17 mouse cellular contexts compared by ENCODE assay signal in the genomic region with DNA sequence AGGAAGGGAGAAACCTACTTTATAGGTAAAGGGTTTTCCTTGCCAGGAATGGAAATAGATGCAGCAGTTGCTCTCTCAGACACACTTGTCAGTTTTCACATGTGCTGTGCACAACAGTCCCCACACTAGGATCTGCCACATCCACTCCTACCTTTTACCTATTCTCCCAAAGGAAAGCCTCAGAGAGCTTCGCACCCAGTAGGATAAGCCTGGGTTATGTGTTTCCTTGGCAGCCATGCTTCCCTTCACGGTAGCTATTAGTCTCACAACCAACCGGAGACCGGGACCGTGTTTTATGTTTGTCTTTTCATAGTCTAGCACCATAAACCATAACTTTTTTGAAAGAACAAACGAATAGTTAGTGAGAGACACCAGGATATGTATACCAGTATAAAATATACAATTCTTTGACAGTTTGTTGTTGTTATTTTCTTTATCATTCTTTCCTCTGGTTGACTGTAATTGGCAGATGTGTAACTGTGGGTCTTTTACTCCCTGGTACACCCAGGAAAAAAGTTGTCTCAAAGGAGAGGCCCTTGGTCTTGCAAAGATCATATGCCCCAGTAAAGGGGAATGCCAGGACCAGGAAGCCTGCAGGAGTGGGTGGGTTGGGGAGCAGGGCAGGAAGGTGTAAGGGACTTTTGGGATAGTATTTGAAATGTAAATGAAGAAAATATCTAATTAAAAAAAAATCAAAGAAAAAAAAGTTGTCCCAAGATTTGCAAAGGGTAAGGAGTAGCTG. TPM values are rescaled to one million over a fixed set of nuclear protein-coding genes. Genes with fewer than 3 reads are reported as not detected.
DNase-seq lines count a peak whose midpoint lies in the region; ATAC-seq and TF ChIP-seq lines count a peak whose summit lies in the region.
"Had no signal": no experiment of that assay in that cellular context is flagged by ENCODE, and none has a peak within 500 bp of the region (broad histone marks: within the 10 kb centered on the region; RNA-seq: fewer than 3 reads in every experiment).

No protein-coding gene starts in this region.

- intact Hi-C loops in heart, adult 2 months (cut with DNase I) = loop anchor here (1.0 kb wide), 1 partner anchor 447 kb away; no protein-coding TSS in a partner anchor

- no peaks in the 10 kb centered on the region for H3K4me1 ChIP-seq in forebrain, embryonic 12.5 days
- no peaks in the 10 kb centered on the region for H3K4me1 ChIP-seq in forebrain, postnatal 0 days (ENCODE audit: insufficient read depth)
- no peaks in the 10 kb centered on the region for H3K4me1 ChIP-seq in embryonic facial prominence, embryonic 11.5 days (ENCODE audit: control insufficient read depth, insufficient read depth, low read length)
- no peaks in the 10 kb centered on the region for H3K4me1 ChIP-seq in hindbrain, embryonic 13.5 days (replicated peaks)
- H3K4me1 ChIP-seq in midbrain, embryonic 14.5 days (ENCODE audit: control insufficient read depth, insufficient read depth, low read length) = no peaks in the 10 kb centered on the region
- no peaks in the 10 kb centered on the region for H3K4me1 ChIP-seq in heart, adult 2 months (ENCODE audit: control insufficient read depth, insufficient read depth, low read length)
- H3K4me1 ChIP-seq: heart, embryonic 10.5 days had no signal

- TF ChIP-seq CTCF in forebrain, postnatal 0 days (IDR thresholded peaks at IDR 0.05; ENCODE audit: low read depth) = no peak
- no peak for TF ChIP-seq CTCF in heart, adult 2 months (IDR thresholded peaks at IDR 0.05)

- TF ChIP-seq POLR2A in heart, adult 2 months (IDR thresholded peaks at IDR 0.05; ENCODE audit: insufficient read depth, low read depth, low read length) = no peak

- peak; percentile 41 for ATAC-seq in forebrain, embryonic 12.5 days (ENCODE audit: low FRiP score)
- no peak for ATAC-seq in forebrain, postnatal 0 days
- 0 out of 2 replicates have a peak, but pooled peaks have one; percentile 48 for ATAC-seq in embryonic facial prominence, embryonic 11.5 days (replicated peaks; ENCODE audit: insufficient number of reproducible peaks, low FRiP score, low TSS enrichment, low read depth)
- ATAC-seq in hindbrain, embryonic 13.5 days (ENCODE audit: low FRiP score) = peak; percentile 28; the same call in 1 of the 2 replicates
- peak; percentile 17; the same call in 1 of the 2 replicates for ATAC-seq in midbrain, embryonic 14.5 days (ENCODE audit: low FRiP score, low TSS enrichment)
- ATAC-seq in activated CD4-positive, CD25-positive, alpha-beta regulatory T cell, adult 4 months = no peak
- ATAC-seq: lung, postnatal 0 days had no signal

- no peaks in the 10 kb centered on the region for H3K9me3 ChIP-seq in forebrain, embryonic 12.5 days
- H3K9me3 ChIP-seq in forebrain, postnatal 0 days (ENCODE audit: low read length) = no peaks in the 10 kb centered on the region
- no peaks in the 10 kb centered on the region for H3K9me3 ChIP-seq in embryonic facial prominence, embryonic 11.5 days (replicated peaks; ENCODE audit: control insufficient read depth, low read length)
- no peaks in the 10 kb centered on the region for H3K9me3 ChIP-seq in hindbrain, embryonic 13.5 days
- H3K9me3 ChIP-seq in midbrain, embryonic 14.5 days (ENCODE audit: control insufficient read depth, low read length) = no peaks in the 10 kb centered on the region
- H3K9me3 ChIP-seq: G1E; heart, embryonic 10.5 days had no signal

- H3K9ac ChIP-seq in forebrain, embryonic 12.5 days = no peak overlapping the region
- H3K9ac ChIP-seq in forebrain, postnatal 0 days = no peak overlapping the region
- no peak overlapping the region for H3K9ac ChIP-seq in embryonic facial prominence, embryonic 11.5 days (replicated peaks; ENCODE audit: low read length)
- no peak overlapping the region for H3K9ac ChIP-seq in hindbrain, embryonic 13.5 days
- H3K9ac ChIP-seq in midbrain, embryonic 14.5 days (replicated peaks; ENCODE audit: low read length) = no peak overlapping the region
- no peak overlapping the region for H3K9ac ChIP-seq in heart, adult 2 months (ENCODE audit: low read depth, low read length)

- no peaks in the 10 kb centered on the region for H3K79me2 ChIP-seq in heart, adult 2 months (replicated peaks; ENCODE audit: control insufficient read depth, insufficient read depth, low read length)

- no peak overlapping the region for H3K4me2 ChIP-seq in forebrain, embryonic 12.5 days
- no peak overlapping the region for H3K4me2 ChIP-seq in forebrain, postnatal 0 days (ENCODE audit: low read depth)
- no peak overlapping the region for H3K4me2 ChIP-seq in embryonic facial prominence, embryonic 11.5 days (ENCODE audit: low read depth, low read length)
- no peak overlapping the region for H3K4me2 ChIP-seq in hindbrain, embryonic 13.5 days
- H3K4me2 ChIP-seq in midbrain, embryonic 14.5 days (ENCODE audit: low read length) = no peak overlapping the region

- no peak for TF ChIP-seq EP300 in heart, adult 2 months (IDR thresholded peaks at IDR 0.05; ENCODE audit: insufficient read depth, low read depth, low read length)

- no peak overlapping the region for H3K4me3 ChIP-seq in forebrain, embryonic 12.5 days (replicated peaks)
- no peak overlapping the region for H3K4me3 ChIP-seq in forebrain, postnatal 0 days (ENCODE audit: low read depth, low read length)
- no peak overlapping the region for H3K4me3 ChIP-seq in embryonic facial prominence, embryonic 11.5 days (ENCODE audit: low read depth, low read length)
- no peak overlapping the region for H3K4me3 ChIP-seq in hindbrain, embryonic 13.5 days
- H3K4me3 ChIP-seq in midbrain, embryonic 14.5 days (replicated peaks; ENCODE audit: low read depth, low read length) = no peak overlapping the region
- H3K4me3 ChIP-seq in heart, adult 2 months = no peak overlapping the region
- H3K4me3 ChIP-seq: heart, embryonic 10.5 days; layer of hippocampus, adult 2 months had no signal

- no peak for DNase-seq in forebrain, postnatal 0 days
- no peak for DNase-seq in embryonic facial prominence, embryonic 11.5 days (ENCODE audit: low spot score)
- no peak for DNase-seq in midbrain, embryonic 14.5 days
- no peak for DNase-seq in heart, adult 2 months
- DNase-seq in adrenal gland, postnatal 10 days = no peak
- DNase-seq: cerebellum, adult 11-12 months; gastrocnemius, postnatal 14 days; layer of hippocampus, postnatal 36 days; liver; right cerebral cortex, postnatal 25 days had no signal

- H3K36me3 ChIP-seq in forebrain, embryonic 12.5 days (replicated peaks) = no peaks in the 10 kb centered on the region
- H3K36me3 ChIP-seq in forebrain, postnatal 0 days (ENCODE audit: insufficient read depth) = no peaks in the 10 kb centered on the region
- no peaks in the 10 kb centered on the region for H3K36me3 ChIP-seq in embryonic facial prominence, embryonic 11.5 days (replicated peaks; ENCODE audit: control insufficient read depth, insufficient read depth, low read depth, low read length)
- H3K36me3 ChIP-seq in hindbrain, embryonic 13.5 days = no peaks in the 10 kb centered on the region
- no peaks in the 10 kb centered on the region for H3K36me3 ChIP-seq in midbrain, embryonic 14.5 days (ENCODE audit: control insufficient read depth, insufficient read depth, low read length)
- H3K36me3 ChIP-seq in heart, adult 2 months (ENCODE audit: control insufficient read depth, insufficient read depth, low read length) = no peaks in the 10 kb centered on the region
- H3K36me3 ChIP-seq: G1E; heart, embryonic 10.5 days had no signal

- H3K27ac ChIP-seq in forebrain, embryonic 12.5 days = no peak overlapping the region
- H3K27ac ChIP-seq in forebrain, postnatal 0 days (ENCODE audit: low read depth, low read length) = no peak overlapping the region
- H3K27ac ChIP-seq in embryonic facial prominence, embryonic 11.5 days (replicated peaks; ENCODE audit: low read depth, low read length) = no peak overlapping the region
- no peak overlapping the region for H3K27ac ChIP-seq in hindbrain, embryonic 13.5 days
- H3K27ac ChIP-seq in midbrain, embryonic 14.5 days (replicated peaks; ENCODE audit: low read depth, low read length) = no peak overlapping the region
- no peak overlapping the region for H3K27ac ChIP-seq in heart, adult 2 months
- H3K27ac ChIP-seq: heart, embryonic 10.5 days; layer of hippocampus, adult 2 months had no signal

- 92% methylated on average over 6 of the region's 6 CpGs for WGBS in forebrain, embryonic 12.5 days
- WGBS in forebrain, postnatal 0 days = 85% methylated on average over 6 of the region's 6 CpGs
- 87% methylated on average over 6 of the region's 6 CpGs for WGBS in embryonic facial prominence, embryonic 11.5 days
- WGBS in hindbrain, embryonic 13.5 days = 86% methylated on average over 6 of the region's 6 CpGs
- WGBS in midbrain, embryonic 14.5 days = 94% methylated on average over 6 of the region's 6 CpGs
- WGBS in heart, adult 2 months = 83% methylated on average over 6 of the region's 6 CpGs

- H3K27me3 ChIP-seq in forebrain, embryonic 12.5 days = no peaks in the 10 kb centered on the region
- no peaks in the 10 kb centered on the region for H3K27me3 ChIP-seq in forebrain, postnatal 0 days (ENCODE audit: insufficient read depth, low read length)
- no peaks in the 10 kb centered on the region for H3K27me3 ChIP-seq in embryonic facial prominence, embryonic 11.5 days (ENCODE audit: control insufficient read depth, insufficient read depth, low read length)
- H3K27me3 ChIP-seq in hindbrain, embryonic 13.5 days = no peaks in the 10 kb centered on the region
- H3K27me3 ChIP-seq in midbrain, embryonic 14.5 days (ENCODE audit: control insufficient read depth, insufficient read depth, low read length) = no peaks in the 10 kb centered on the region
- no peaks in the 10 kb centered on the region for H3K27me3 ChIP-seq in heart, adult 2 months (ENCODE audit: control insufficient read depth, insufficient read depth, low read length)

RNA-seq across cellular contexts. Expression of a gene that starts 10.5 kb away (rescaled TPM):
- 75.3 and 77.7 TPM in 2 replicates for polyA plus RNA-seq in forebrain, embryonic 12.5 days (2016; fragmentation: Nextera tagmentation; extraction: Ambion mirVana)
- 49.9 and 53.2 TPM in 2 replicates for total RNA-seq in forebrain, postnatal 0 days (2014; rRNA removed)
- 43.7 and 47.7 TPM in 2 replicates for polyA plus RNA-seq in forebrain, postnatal 0 days (2015; fragmentation: Nextera tagmentation; extraction: Ambion mirVana)
- 70.8 and 76.0 TPM in 2 replicates for polyA plus RNA-seq in embryonic facial prominence, embryonic 11.5 days (2014; fragmentation: Nextera tagmentation; extraction: Ambion mirVana)
- polyA plus RNA-seq in hindbrain, embryonic 13.5 days (2015; fragmentation: Nextera tagmentation; extraction: Ambion mirVana) = 73.0 and 80.1 TPM in 2 replicates
- 71.7 and 80.8 TPM in 2 replicates for polyA plus RNA-seq in midbrain, embryonic 14.5 days (2014; fragmentation: Nextera tagmentation; extraction: Ambion mirVana)
- total RNA-seq in heart, adult 2 months (2021) = 10 to 100 TPM; 36.3 to 40.3 TPM
- polyA plus RNA-seq in heart, adult 2 months (2012; rRNA removed) = 12.3 and 19.1 TPM in 2 replicates
- 10 to 100 TPM; 38.6 to 39.0 TPM for total RNA-seq in adrenal gland, postnatal 10 days (2021)
- polyA plus RNA-seq in activated CD4-positive, CD25-positive, alpha-beta regulatory T cell, adult 4 months (2017; shearing (Covaris generic)) = 10 to 100 TPM; 11.0 TPM
- total RNA-seq: G1E had no signal
- polyA plus RNA-seq: G1E had no signal

Comparison
In these comparisons a context has a peak if more than half of its experiments do, and no peak if none do; other contexts are left out.
1. ATAC-seq: peak in forebrain, embryonic 12.5 days (single experiment), embryonic facial prominence, embryonic 11.5 days (single experiment), hindbrain, embryonic 13.5 days (single experiment) and midbrain, embryonic 14.5 days (single experiment); none in forebrain, postnatal 0 days (single experiment) and activated CD4-positive, CD25-positive, alpha-beta regulatory T cell, adult 4 months (single experiment).